ENCODE assay signal across 8 mouse cellular contexts in the genomic region with DNA sequence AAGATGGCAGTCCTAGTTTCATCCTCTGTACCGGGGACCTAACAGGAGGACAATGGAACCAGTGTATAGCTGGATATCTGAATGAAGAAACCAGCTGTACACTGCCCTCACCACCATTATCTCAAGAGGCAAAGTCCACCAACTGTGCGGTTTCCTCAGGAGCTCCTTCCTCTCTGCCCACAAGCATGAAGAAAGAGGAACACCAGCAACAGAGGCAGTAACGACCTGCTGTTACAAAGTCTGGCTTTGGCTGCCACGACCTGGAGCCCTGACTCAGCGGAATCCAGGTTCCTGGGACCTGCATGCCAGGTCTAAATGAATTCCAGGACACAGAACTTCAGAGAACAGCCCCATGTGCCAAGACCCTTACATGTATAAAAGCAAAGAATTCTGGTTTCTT. TPM values are rescaled to one million over a fixed set of nuclear protein-coding genes. Genes with fewer than 3 reads are reported as not detected.
DNase-seq lines count a peak whose midpoint lies in the region; ATAC-seq lines count a peak whose summit lies in the region.

No protein-coding gene starts in this region.

- peaks cover 2% of the 10 kb centered on the region for H3K36me3 ChIP-seq in midbrain, embryonic 13.5 days

- ATAC-seq in granulocyte monocyte progenitor cell, adult 5-6 weeks (replicated peaks; ENCODE audit: poor library complexity, severe bottlenecking): peak; percentile 57
- ATAC-seq in midbrain, embryonic 13.5 days: no peak
- ATAC-seq in erythroid progenitor cell, adult 5-6 weeks (replicated peaks; ENCODE audit: low FRiP score, poor library complexity, severe bottlenecking): no peak

- H3K4me1 ChIP-seq in midbrain, embryonic 13.5 days (replicated peaks): peaks cover 53% of the 10 kb centered on the region

- no peaks in the 10 kb centered on the region for H3K27me3 ChIP-seq in midbrain, embryonic 13.5 days

- intact Hi-C loops in left cerebral cortex, postnatal 25 days (cut with DNase I): loop anchor here (5.0 kb wide), 1 partner anchor 179 kb away; no protein-coding TSS in a partner anchor

- H3K4me2 ChIP-seq in midbrain, embryonic 13.5 days (replicated peaks): peak overlapping the region; percentile 96

- no peak overlapping the region for H3K27ac ChIP-seq in midbrain, embryonic 13.5 days

- H3K9me3 ChIP-seq in midbrain, embryonic 13.5 days: no peaks in the 10 kb centered on the region

- peak; percentile 46 for DNase-seq in thymus, postnatal 14 days
- no peak for DNase-seq in thymus, postnatal 0 days (ENCODE audit: low spot score)
- DNase-seq in kidney, postnatal 36 days: peak; percentile 85 to 88
- DNase-seq in embryo, embryonic 10 days (ENCODE audit: low spot score): no peak
- DNase-seq in left cerebral cortex, postnatal 25 days (ENCODE audit: low spot score in 2 of 2): no peak

- WGBS in midbrain, embryonic 13.5 days: 54% methylated on average over 5 of the region's 5 CpGs

- H3K4me3 ChIP-seq in midbrain, embryonic 13.5 days (replicated peaks): peak overlapping the region; percentile 93

- H3K9ac ChIP-seq in midbrain, embryonic 13.5 days (replicated peaks): peak overlapping the region; percentile 54

RNA-seq across cellular contexts. Expression of a gene that starts 2.1 kb away (rescaled TPM):
- polyA plus RNA-seq in thymus, postnatal 0 days (2015; fragmentation: Nextera tagmentation; extraction: Ambion mirVana): 25.2 and 26.9 TPM in 2 replicates
- 247 and 279 TPM in 2 replicates for total RNA-seq in granulocyte monocyte progenitor cell, adult 5-6 weeks (2014; fragmentation: Nextera tagmentation)
- total RNA-seq in granulocyte monocyte progenitor cell, adult 5-6 weeks (2017): 290 and 318 TPM in 2 replicates
- 21.1 and 25.3 TPM in 2 replicates for polyA plus RNA-seq in midbrain, embryonic 13.5 days (2015; fragmentation: Nextera tagmentation; extraction: Ambion mirVana)
- total RNA-seq in erythroid progenitor cell, adult 5-6 weeks (2015; ENCODE audit: low replicate concordance): 32.3 and 36.8 TPM in 2 replicates
- total RNA-seq in erythroid progenitor cell, adult 5-6 weeks (2017; ENCODE audit: low replicate concordance): 23.2 and 25.9 TPM in 2 replicates
- 10 to 100 TPM; 86.2 to 87.5 TPM for total RNA-seq in left cerebral cortex, postnatal 25 days (2021)

RNA-seq across cellular contexts. Expression of a gene that starts 21.1 kb away (rescaled TPM):
- polyA plus RNA-seq in thymus, postnatal 0 days (2015; fragmentation: Nextera tagmentation; extraction: Ambion mirVana): 25.0 and 27.5 TPM in 2 replicates
- total RNA-seq in granulocyte monocyte progenitor cell, adult 5-6 weeks (2014; fragmentation: Nextera tagmentation): 12.5 and 16.4 TPM in 2 replicates
- total RNA-seq in granulocyte monocyte progenitor cell, adult 5-6 weeks (2017): 8.1 and 10.3 TPM in 2 replicates
- polyA plus RNA-seq in midbrain, embryonic 13.5 days (2015; fragmentation: Nextera tagmentation; extraction: Ambion mirVana): 37.4 and 43.4 TPM in 2 replicates
- 5.4 and 5.9 TPM in 2 replicates for total RNA-seq in erythroid progenitor cell, adult 5-6 weeks (2015; ENCODE audit: low replicate concordance)
- total RNA-seq in erythroid progenitor cell, adult 5-6 weeks (2017; ENCODE audit: low replicate concordance): 5.4 and 6.8 TPM in 2 replicates
- total RNA-seq in left cerebral cortex, postnatal 25 days (2021): 10 to 100 TPM; 27.1 to 28.8 TPM

RNA-seq across cellular contexts. Expression of a gene that starts 36.7 kb away (rescaled TPM):
- polyA plus RNA-seq in thymus, postnatal 0 days (2015; fragmentation: Nextera tagmentation; extraction: Ambion mirVana): 51.6 and 58.6 TPM in 2 replicates
- 32.0 and 59.2 TPM in 2 replicates for total RNA-seq in granulocyte monocyte progenitor cell, adult 5-6 weeks (2014; fragmentation: Nextera tagmentation)
- total RNA-seq in granulocyte monocyte progenitor cell, adult 5-6 weeks (2017): 24.3 and 27.6 TPM in 2 replicates
- 21.0 and 25.1 TPM in 2 replicates for polyA plus RNA-seq in midbrain, embryonic 13.5 days (2015; fragmentation: Nextera tagmentation; extraction: Ambion mirVana)
- 4.2 and 20.2 TPM in 2 replicates for total RNA-seq in erythroid progenitor cell, adult 5-6 weeks (2015; ENCODE audit: low replicate concordance)
- total RNA-seq in erythroid progenitor cell, adult 5-6 weeks (2017; ENCODE audit: low replicate concordance): 2.4 and 8.0 TPM in 2 replicates
- total RNA-seq in left cerebral cortex, postnatal 25 days (2021): 1 to 10 TPM; 6.8 TPM

RNA-seq across cellular contexts. Expression of a gene that starts 38.4 kb away (rescaled TPM):
- 0.99 and 1.4 TPM in 2 replicates for polyA plus RNA-seq in thymus, postnatal 0 days (2015; fragmentation: Nextera tagmentation; extraction: Ambion mirVana)
- not detected in 2 replicates for total RNA-seq in granulocyte monocyte progenitor cell, adult 5-6 weeks (2014; fragmentation: Nextera tagmentation)
- not detected in 2 replicates for total RNA-seq in granulocyte monocyte progenitor cell, adult 5-6 weeks (2017)
- 2.0 and 2.7 TPM in 2 replicates for polyA plus RNA-seq in midbrain, embryonic 13.5 days (2015; fragmentation: Nextera tagmentation; extraction: Ambion mirVana)
- not detected in 2 replicates for total RNA-seq in erythroid progenitor cell, adult 5-6 weeks (2015; ENCODE audit: low replicate concordance)
- not detected in 2 replicates for total RNA-seq in erythroid progenitor cell, adult 5-6 weeks (2017; ENCODE audit: low replicate concordance)
- 100 to 1,000 TPM; 295 to 302 TPM for total RNA-seq in left cerebral cortex, postnatal 25 days (2021)

RNA-seq across cellular contexts. Expression of a gene that starts 57.7 kb away (rescaled TPM):
- 26.4 and 27.2 TPM in 2 replicates for polyA plus RNA-seq in thymus, postnatal 0 days (2015; fragmentation: Nextera tagmentation; extraction: Ambion mirVana)
- total RNA-seq in granulocyte monocyte progenitor cell, adult 5-6 weeks (2014; fragmentation: Nextera tagmentation): not detected in 2 replicates
- total RNA-seq in granulocyte monocyte progenitor cell, adult 5-6 weeks (2017): 0.26 TPM in 1 of 2 replicates, not detected in the other
- polyA plus RNA-seq in midbrain, embryonic 13.5 days (2015; fragmentation: Nextera tagmentation; extraction: Ambion mirVana): 39.0 and 41.9 TPM in 2 replicates
- not detected in 2 replicates for total RNA-seq in erythroid progenitor cell, adult 5-6 weeks (2015; ENCODE audit: low replicate concordance)
- total RNA-seq in erythroid progenitor cell, adult 5-6 weeks (2017; ENCODE audit: low replicate concordance): 1.2 and 5.8 TPM in 2 replicates
- not detected for total RNA-seq in left cerebral cortex, postnatal 25 days (2021)

Comparison
In these comparisons a context has a peak if more than half of its experiments do, and no peak if none do; other contexts are left out.
1. DNase-seq: peak in thymus, postnatal 14 days (single experiment) and kidney, postnatal 36 days (2 of 2); none in thymus, postnatal 0 days (single experiment), embryo, embryonic 10 days (single experiment) and left cerebral cortex, postnatal 25 days (0 of 2).